Mouse (Mus musculus): Measurements from ENCODE around the gene Tbc1d10b. TPM values are rescaled to one million over a fixed set of nuclear protein-coding genes. Genes with fewer than 3 reads are reported as not detected.

Gene Tbc1d10b
- polyA plus RNA-seq, 1 experiment: 70.4 TPM

DNA sequence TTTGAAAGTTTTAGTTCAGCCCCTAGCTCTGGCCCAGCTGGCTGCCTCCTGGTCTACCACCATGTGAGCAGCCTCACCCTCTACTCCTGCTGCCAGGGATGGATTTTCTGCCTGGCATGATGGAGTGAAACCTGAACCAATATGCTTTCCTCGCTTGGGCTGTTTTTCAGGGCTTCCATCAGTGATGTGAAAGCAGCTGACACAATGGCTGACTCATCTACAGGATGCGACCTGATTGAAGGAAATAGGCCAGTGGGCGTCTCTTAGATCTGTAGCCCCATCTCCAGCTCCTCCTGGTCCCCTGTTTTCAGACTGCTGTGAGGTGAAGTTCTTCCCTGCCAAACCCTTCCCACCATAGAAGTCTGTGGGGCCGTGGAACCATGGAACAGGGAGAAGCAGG lies 31.3 kb downstream of the Tbc1d10b start:
- TF ChIP-seq POLR2A (IDR thresholded peaks at IDR 0.05; ENCODE audit: extremely low read depth, insufficient read depth, low read length) (no peak), CTCF (IDR thresholded peaks at IDR 0.05; ENCODE audit: extremely low read depth, insufficient read depth, low read length) (no peak)
- H3K4me3 ChIP-seq (ENCODE audit: insufficient read depth, low read length): no peak overlapping the region
- H3K4me1 ChIP-seq (ENCODE audit: control insufficient read depth, insufficient read depth, low read length): no peaks in the 10 kb centered on the region
- no peak overlapping the region for H3K27ac ChIP-seq (ENCODE audit: insufficient read depth, low read length)

DNA sequence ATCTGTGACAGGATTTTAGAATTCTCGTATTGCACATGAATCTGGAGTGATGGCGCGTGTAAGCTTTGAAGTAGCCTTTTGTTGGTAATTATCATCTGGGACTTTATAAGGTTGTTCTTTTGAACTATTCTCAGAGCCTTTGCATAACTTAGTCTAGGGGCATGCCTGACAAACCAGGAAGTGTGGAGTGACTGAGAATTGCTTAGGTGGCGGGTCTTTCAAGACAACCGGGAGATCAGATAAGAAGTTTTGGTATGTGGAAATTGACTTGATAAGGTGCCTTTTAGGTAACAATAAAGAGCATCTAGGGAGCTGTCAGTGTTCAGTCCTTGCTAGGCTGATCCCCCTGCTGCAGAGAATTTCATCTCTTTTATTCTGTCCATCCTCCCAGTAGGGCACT lies 41.8 kb downstream of the Tbc1d10b start:
- H3K4me1 ChIP-seq (ENCODE audit: control insufficient read depth, insufficient read depth, low read length): no peaks in the 10 kb centered on the region
- H3K27ac ChIP-seq (ENCODE audit: insufficient read depth, low read length): no peak overlapping the region
- H3K4me3 ChIP-seq (ENCODE audit: insufficient read depth, low read length): no peak overlapping the region
- TF ChIP-seq POLR2A (IDR thresholded peaks at IDR 0.05; ENCODE audit: extremely low read depth, insufficient read depth, low read length) (no peak), CTCF (IDR thresholded peaks at IDR 0.05; ENCODE audit: extremely low read depth, insufficient read depth, low read length) (no peak)

DNA sequence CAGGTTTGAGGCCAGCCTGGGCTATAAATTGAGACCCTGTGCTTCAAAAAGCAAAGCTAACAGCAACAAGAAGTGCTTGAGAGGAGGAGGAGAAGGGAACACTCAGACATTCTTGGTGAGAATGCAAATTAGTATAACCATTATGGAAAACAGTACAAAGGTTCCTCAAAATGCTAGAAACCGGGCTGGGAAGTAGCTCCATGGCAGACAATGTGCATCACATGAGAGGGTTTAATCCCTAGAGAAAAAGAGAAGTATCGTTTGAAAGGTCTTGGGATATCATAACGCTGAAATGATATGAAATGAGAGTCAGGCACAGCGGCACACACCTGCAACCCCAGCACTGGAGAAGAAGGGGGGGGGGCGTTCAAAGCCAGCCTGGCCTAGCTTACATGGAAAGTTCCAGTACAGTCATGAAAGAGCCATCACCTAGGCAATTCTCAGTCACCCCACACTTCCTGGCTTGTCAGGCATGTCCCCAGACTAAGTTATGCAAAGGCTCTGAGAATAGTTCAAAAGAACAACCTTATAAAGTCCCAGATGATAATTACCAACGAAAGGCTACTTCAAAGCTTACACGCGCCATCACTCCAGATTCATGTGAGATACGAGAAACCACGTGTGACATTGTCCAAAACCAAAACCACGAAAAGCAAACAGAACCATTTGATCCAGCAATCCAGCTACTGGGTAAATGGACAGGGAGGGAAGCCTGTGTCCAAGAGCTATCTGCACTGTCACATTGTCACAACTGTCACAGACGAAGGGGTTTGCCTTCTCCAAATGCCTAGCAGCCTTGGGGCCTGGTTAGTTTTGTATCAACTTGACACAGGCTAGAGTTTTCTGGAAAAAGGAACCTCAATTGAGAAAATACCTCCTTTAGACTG lies 42.4 kb downstream of the Tbc1d10b start:
- Histone ChIP-seq H3K27ac (ENCODE audit: insufficient read depth, low read length) (no peak overlapping the region), H3K4me1 (ENCODE audit: control insufficient read depth, insufficient read depth, low read length) (no peaks in the 10 kb centered on the region), H3K4me3 (ENCODE audit: insufficient read depth, low read length) (no peak overlapping the region)
- TF ChIP-seq CTCF (IDR thresholded peaks at IDR 0.05; ENCODE audit: extremely low read depth, insufficient read depth, low read length) (no peak), POLR2A (IDR thresholded peaks at IDR 0.05; ENCODE audit: extremely low read depth, insufficient read depth, low read length) (no peak)

DNA sequence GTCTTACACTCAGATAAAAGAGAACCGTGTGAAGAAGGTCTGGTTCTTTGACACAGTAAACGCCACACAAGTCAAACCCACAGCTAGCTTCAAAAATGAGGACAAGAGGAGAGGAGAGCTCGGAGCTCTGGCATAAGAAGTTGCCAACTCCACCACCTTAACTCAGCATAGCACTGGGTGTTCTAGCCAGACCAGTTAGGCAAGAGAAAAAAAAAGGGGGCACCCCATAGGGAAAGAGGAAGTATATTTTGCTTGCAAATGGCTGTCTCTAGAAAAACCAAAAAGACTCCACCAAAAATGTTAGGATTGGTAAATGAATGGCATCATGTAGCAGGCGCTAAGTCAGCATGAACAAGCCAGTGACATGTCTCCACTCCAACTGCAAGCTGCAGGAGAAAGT lies 44.3 kb downstream of the Tbc1d10b start:
- Histone ChIP-seq H3K27ac (ENCODE audit: insufficient read depth, low read length) (no peak overlapping the region), H3K4me3 (ENCODE audit: insufficient read depth, low read length) (no peak overlapping the region), H3K4me1 (ENCODE audit: control insufficient read depth, insufficient read depth, low read length) (no peaks in the 10 kb centered on the region)
- no peak for TF ChIP-seq POLR2A (IDR thresholded peaks at IDR 0.05; ENCODE audit: extremely low read depth, insufficient read depth, low read length)
- TF ChIP-seq CTCF (IDR thresholded peaks at IDR 0.05; ENCODE audit: extremely low read depth, insufficient read depth, low read length): no peak

DNA sequence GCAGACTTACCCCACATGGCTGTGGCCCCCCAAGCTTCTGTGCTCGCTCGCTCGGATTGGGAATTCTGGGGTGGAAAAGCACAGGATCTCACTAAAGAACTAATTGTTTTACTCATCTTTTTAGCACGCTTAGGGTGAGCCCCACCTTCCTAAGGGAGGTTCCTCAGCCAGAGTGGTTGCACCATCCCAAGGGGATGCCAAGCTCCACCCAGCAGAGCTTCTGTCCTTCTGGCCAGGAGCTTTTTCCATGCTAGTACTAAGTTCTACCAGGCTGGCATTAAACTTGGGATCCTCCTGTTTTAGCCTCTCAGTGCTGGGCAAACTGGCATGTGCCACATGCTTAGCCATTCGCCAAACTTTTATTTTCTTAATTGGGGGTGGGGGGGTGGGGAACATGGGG lies 45.7 kb downstream of the Tbc1d10b start:
- no peak overlapping the region for H3K27ac ChIP-seq (ENCODE audit: insufficient read depth, low read length)
- TF ChIP-seq CTCF (IDR thresholded peaks at IDR 0.05; ENCODE audit: extremely low read depth, insufficient read depth, low read length) (no peak), POLR2A (IDR thresholded peaks at IDR 0.05; ENCODE audit: extremely low read depth, insufficient read depth, low read length) (no peak)
- no peaks in the 10 kb centered on the region for H3K4me1 ChIP-seq (ENCODE audit: control insufficient read depth, insufficient read depth, low read length)
- no peak overlapping the region for H3K4me3 ChIP-seq (ENCODE audit: insufficient read depth, low read length)

DNA sequence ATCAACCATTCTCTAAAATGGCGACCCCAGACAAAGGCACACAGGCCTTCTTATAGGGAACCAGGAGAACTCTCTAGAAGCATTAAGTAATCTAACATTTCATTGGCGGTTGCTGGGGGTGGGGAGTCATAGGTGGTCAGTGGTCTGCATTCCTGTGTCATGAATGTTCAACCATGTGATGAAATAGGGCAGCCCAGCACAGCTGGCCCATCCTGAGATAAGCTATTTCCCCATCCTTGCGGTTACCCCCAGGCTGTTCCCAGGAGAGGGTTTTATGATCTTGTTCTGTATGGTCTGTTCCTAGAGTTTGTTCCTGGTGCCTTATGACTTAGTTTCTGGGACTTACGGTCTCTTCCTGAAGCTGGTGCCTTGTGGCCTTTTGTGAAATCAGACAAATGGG lies 50.7 kb downstream of the Tbc1d10b start:
- no peaks in the 10 kb centered on the region for H3K4me1 ChIP-seq (ENCODE audit: control insufficient read depth, insufficient read depth, low read length)
- no peak for TF ChIP-seq CTCF (IDR thresholded peaks at IDR 0.05; ENCODE audit: extremely low read depth, insufficient read depth, low read length)
- H3K27ac ChIP-seq (ENCODE audit: insufficient read depth, low read length): no peak overlapping the region
- H3K4me3 ChIP-seq (ENCODE audit: insufficient read depth, low read length): no peak overlapping the region

DNA sequence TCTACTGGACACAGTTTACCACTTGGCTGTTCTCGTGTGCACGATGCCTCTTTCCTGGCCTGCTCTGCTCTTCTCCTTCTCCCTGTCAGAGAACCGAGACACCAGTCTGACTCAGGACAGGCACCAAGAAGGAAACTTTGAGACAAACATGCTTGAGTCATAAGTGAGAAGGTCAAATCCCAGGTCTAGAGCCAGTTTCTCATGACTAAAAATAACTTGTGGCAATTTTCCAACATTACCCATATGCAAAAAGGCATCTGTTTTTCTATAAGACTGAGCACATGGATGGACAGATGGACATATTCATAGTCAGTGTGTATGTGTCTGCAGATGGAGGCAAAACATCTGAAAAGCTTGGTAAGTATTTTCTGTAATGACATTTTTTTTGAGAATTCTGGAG lies 54.8 kb downstream of the Tbc1d10b start:
- no peak overlapping the region for H3K4me3 ChIP-seq (ENCODE audit: insufficient read depth, low read length)
- H3K4me1 ChIP-seq (ENCODE audit: control insufficient read depth, insufficient read depth, low read length): no peaks in the 10 kb centered on the region
- H3K27ac ChIP-seq (ENCODE audit: insufficient read depth, low read length): no peak overlapping the region
- TF ChIP-seq CTCF (IDR thresholded peaks at IDR 0.05; ENCODE audit: extremely low read depth, insufficient read depth, low read length) (no peak), POLR2A (IDR thresholded peaks at IDR 0.05; ENCODE audit: extremely low read depth, insufficient read depth, low read length) (no peak)

DNA sequence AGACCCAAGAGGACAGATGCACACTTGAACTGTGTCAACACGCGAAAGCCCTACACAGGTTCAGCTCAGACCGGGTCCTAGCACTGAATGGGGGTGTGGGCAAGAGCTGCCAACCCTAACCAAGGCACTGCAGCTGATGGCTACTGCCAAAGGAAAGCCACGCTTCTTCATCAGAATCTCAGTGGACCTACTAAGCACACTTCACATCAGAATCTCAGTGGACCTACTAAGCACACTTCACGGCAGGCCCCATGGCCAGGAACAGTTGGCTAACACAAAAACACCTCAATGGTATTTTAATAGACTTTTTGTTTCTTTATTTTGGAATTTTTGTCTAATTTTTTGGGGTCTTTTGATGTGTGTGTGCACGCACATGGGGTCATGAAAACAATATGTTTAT lies 55.8 kb downstream of the Tbc1d10b start:
- Histone ChIP-seq H3K4me3 (ENCODE audit: insufficient read depth, low read length) (no peak overlapping the region), H3K27ac (ENCODE audit: insufficient read depth, low read length) (no peak overlapping the region), H3K4me1 (ENCODE audit: control insufficient read depth, insufficient read depth, low read length) (no peaks in the 10 kb centered on the region)
- no peak for TF ChIP-seq POLR2A (IDR thresholded peaks at IDR 0.05; ENCODE audit: extremely low read depth, insufficient read depth, low read length)
- TF ChIP-seq CTCF (IDR thresholded peaks at IDR 0.05; ENCODE audit: extremely low read depth, insufficient read depth, low read length): no peak

DNA sequence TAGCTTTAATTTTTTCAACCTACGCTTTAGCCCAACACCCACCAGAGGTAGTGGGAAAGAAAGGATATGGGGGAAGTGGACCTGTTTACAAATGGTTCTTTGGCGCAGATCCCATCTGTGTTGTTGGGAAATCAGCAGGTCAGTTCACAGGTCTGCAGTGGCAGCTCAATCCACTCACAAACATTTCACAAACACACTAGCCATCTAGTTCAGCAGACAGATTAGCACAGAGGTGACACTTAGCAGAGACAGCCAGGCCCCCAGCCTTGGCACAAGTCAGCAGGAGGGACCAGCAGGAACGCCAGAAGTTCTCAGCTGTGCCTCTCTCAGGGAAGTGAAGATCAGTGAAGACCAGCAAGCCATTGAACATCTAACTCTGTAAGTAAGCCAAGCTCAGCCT lies 60.4 kb downstream of the Tbc1d10b start:
- no peak for TF ChIP-seq POLR2A (IDR thresholded peaks at IDR 0.05; ENCODE audit: extremely low read depth, insufficient read depth, low read length)
- TF ChIP-seq CTCF (IDR thresholded peaks at IDR 0.05; ENCODE audit: extremely low read depth, insufficient read depth, low read length): no peak
- H3K4me3 ChIP-seq (ENCODE audit: insufficient read depth, low read length): no peak overlapping the region
- H3K27ac ChIP-seq (ENCODE audit: insufficient read depth, low read length): no peak overlapping the region
- no peaks in the 10 kb centered on the region for H3K4me1 ChIP-seq (ENCODE audit: control insufficient read depth, insufficient read depth, low read length)

Other genes starting within 250 kb of the Tbc1d10b start
- 252 and 253 TPM in 2 replicates for gene Cdipt, start 232.6 kb downstream of the Tbc1d10b start, polyA plus RNA-seq (2012; rRNA removed)
- gene Cdiptos, start 232.4 kb downstream of the Tbc1d10b start, polyA plus RNA-seq (2012; rRNA removed): 1.1 and 2.0 TPM in 2 replicates
- gene Mvp, start 193.8 kb downstream of the Tbc1d10b start, polyA plus RNA-seq (2012; rRNA removed): 8.0 and 8.2 TPM in 2 replicates
- gene Pagr1b, start 192.0 kb downstream of the Tbc1d10b start, polyA plus RNA-seq (2012; rRNA removed): 1.8 and 2.2 TPM in 2 replicates
- gene Pagr1a, start 191.1 kb downstream of the Tbc1d10b start, polyA plus RNA-seq (2012; rRNA removed): 41.1 and 50.4 TPM in 2 replicates
- gene Gm42742, start 187.4 kb downstream of the Tbc1d10b start, polyA plus RNA-seq (2012; rRNA removed): 97.1 and 109 TPM in 2 replicates
- gene Prrt2, start 187.3 kb downstream of the Tbc1d10b start, polyA plus RNA-seq (2012; rRNA removed): 371 and 405 TPM in 2 replicates
- 157 and 173 TPM in 2 replicates for gene Maz, start 181.4 kb downstream of the Tbc1d10b start, polyA plus RNA-seq (2012; rRNA removed)
- gene Kif22, start 166.0 kb downstream of the Tbc1d10b start, polyA plus RNA-seq (2012; rRNA removed): 8.6 and 10.1 TPM in 2 replicates
- gene Zg16, start 121.1 kb downstream of the Tbc1d10b start, polyA plus RNA-seq (2012; rRNA removed): 0.31 TPM in 1 of 2 replicates, not detected in the other
- gene AI467606, start 117.1 kb downstream of the Tbc1d10b start, polyA plus RNA-seq (2012; rRNA removed): 2.6 and 2.8 TPM in 2 replicates
- gene Qprt, start 86.2 kb downstream of the Tbc1d10b start, polyA plus RNA-seq (2012; rRNA removed): 0.74 and 0.77 TPM in 2 replicates
- 0.15 and 0.19 TPM in 2 replicates for gene Spn, start 70.6 kb downstream of the Tbc1d10b start, polyA plus RNA-seq (2012; rRNA removed)
- 85.0 and 99.3 TPM in 2 replicates for gene Cd2bp2, start 12.4 kb downstream of the Tbc1d10b start, polyA plus RNA-seq (2012; rRNA removed)
- gene Mylpf, start 422 bp upstream of the Tbc1d10b start, polyA plus RNA-seq (2012; rRNA removed): 2.0 and 2.2 TPM in 2 replicates
- 13.5 and 15.5 TPM in 2 replicates for gene Zfp553, start 24.6 kb upstream of the Tbc1d10b start, polyA plus RNA-seq (2012; rRNA removed)
- gene Sept1, start 24.7 kb upstream of the Tbc1d10b start, polyA plus RNA-seq (2012; rRNA removed): 9.2 and 10.4 TPM in 2 replicates
- gene Zfp771, start 35.8 kb upstream of the Tbc1d10b start, polyA plus RNA-seq (2012; rRNA removed): 109 and 110 TPM in 2 replicates
- gene Dctpp1, start 52.2 kb upstream of the Tbc1d10b start, polyA plus RNA-seq (2012; rRNA removed): 33.0 and 37.4 TPM in 2 replicates
- gene Sephs2, start 65.6 kb upstream of the Tbc1d10b start, polyA plus RNA-seq (2012; rRNA removed): 26.2 and 27.5 TPM in 2 replicates
- 1.1 and 1.3 TPM in 2 replicates for gene Itgal, start 87.8 kb upstream of the Tbc1d10b start, polyA plus RNA-seq (2012; rRNA removed)
- 14.2 and 14.6 TPM in 2 replicates for gene Zfp768, start 137.1 kb upstream of the Tbc1d10b start, polyA plus RNA-seq (2012; rRNA removed)
- gene Zfp747, start 167.6 kb upstream of the Tbc1d10b start, polyA plus RNA-seq (2012; rRNA removed): 5.2 and 5.5 TPM in 2 replicates
- 2.7 TPM in 2 replicates for gene 9130019O22Rik, start 178.7 kb upstream of the Tbc1d10b start, polyA plus RNA-seq (2012; rRNA removed)
- gene E430018J23Rik, start 185.2 kb upstream of the Tbc1d10b start, polyA plus RNA-seq (2012; rRNA removed): 5.4 and 8.3 TPM in 2 replicates
- 3.4 and 3.9 TPM in 2 replicates for gene Zfp764, start 198.4 kb upstream of the Tbc1d10b start, polyA plus RNA-seq (2012; rRNA removed)
- 19.2 and 19.3 TPM in 2 replicates for gene Zfp688, start 213.6 kb upstream of the Tbc1d10b start, polyA plus RNA-seq (2012; rRNA removed)
- 5.3 and 5.8 TPM in 2 replicates for gene Zfp689, start 240.7 kb upstream of the Tbc1d10b start, polyA plus RNA-seq (2012; rRNA removed)